Mouse (Mus musculus) kidney, postnatal 10 days (tissue): ENCODE measurements around the gene Dnal1.

Experiments
- DNase-seq: peaks from one replicate; pipeline ENCODE4 v3.0.0; 2021; ENCODE audit warnings: mixed read lengths

The Dnal1 gene

DNA sequence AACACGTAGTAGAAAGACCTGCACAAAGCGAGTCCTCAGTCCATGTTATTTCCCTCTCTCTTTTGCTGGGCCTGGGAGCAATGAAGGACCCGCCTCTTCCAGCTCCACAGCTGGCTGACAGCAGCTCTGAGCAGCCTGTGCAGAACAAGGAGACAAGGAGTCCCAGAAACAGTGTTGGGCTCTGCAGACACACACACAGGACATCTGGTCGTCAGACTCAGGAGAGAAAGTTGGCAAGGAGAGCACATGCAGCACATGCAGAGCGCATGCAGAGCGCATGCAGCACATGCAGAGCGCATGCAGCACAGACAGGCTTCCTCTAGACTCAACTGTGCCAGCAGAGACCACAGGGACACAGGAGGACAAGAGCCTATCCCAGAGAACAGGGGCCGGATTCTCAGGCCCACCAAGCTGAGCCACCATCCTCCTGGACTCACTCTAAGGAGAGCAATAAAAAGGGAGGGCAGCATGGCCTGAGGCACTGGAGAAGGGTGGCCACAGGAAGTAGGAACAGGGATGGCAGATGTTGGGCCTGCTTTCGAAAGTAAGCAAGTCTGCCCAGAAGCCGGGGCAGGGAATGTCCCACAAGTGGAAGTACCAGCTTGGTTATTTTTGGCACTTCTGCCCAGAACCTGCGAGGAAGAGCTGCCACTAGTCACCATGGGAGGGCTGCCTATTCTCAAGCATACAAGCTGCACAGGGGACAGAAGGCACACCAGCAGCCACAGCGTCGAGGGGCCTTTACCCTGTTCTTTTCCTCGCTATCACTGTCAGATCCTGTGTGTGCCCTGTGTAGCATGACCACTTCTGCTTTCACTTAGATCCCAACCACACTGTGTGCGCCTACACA, 73.8 kb downstream of the Dnal1 start:
- DNase-seq, result peak; percentile 46

DNA sequence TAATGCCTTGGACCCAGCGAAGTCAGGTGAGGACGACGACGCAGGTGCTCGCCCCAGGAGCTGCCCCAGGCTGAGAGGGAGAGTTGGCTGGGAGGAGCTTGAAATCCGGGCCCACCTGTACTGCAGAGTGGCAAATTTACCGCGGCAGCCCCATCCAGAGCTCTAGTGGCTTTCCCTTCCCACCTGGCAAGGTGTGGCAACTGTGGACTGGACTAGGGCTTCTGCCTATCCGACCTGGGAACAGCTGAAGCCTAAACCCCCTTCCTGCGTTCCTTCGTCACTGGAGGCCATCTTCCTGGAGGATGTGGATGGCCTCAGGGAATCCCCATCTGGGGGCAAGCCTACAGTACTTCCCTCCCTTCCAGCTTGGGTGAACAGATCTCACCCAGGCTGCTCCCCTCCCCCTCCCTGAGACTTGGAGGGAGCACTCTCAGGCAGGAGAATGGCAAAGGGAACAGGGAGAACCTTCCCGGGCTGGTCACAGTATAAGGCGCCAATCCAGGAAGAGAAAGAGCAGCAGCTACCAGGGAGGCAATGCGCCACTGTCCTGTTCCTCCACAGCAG, 74.8 kb downstream of the Dnal1 start:
- DNase-seq, result peak; percentile 43

DNA sequence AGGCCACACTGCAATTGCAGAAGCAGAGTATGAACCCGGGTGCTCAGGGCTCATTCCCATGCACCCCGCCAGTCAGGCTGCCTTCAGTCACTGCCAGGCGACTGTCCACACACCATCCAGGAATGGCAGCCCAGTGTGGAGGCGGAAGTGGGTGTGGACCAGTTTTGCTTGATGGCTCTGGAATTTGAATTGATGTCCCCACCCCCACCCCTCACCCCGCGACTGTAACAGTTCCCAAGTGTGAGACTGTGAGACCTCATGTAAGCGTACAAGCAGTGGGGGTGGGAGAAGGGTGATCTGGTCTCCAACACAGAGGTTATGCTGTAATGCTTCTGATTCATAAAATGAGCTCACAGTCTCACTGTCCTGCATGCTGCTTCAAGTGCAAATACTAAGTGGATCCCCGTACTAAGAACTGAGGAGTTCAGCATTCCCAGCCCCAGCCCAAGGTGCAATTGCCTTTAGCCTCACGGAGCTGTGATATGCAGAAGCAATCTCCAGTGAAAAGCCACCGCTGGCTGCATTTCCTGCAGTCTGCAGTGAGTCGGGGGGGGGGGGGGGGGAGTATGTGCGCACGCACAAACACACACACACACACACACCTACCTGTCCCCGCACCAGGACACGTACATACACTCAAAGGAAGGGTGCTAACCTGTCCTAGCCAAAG, 76.1 kb downstream of the Dnal1 start:
- DNase-seq, result peak; percentile 57

DNA sequence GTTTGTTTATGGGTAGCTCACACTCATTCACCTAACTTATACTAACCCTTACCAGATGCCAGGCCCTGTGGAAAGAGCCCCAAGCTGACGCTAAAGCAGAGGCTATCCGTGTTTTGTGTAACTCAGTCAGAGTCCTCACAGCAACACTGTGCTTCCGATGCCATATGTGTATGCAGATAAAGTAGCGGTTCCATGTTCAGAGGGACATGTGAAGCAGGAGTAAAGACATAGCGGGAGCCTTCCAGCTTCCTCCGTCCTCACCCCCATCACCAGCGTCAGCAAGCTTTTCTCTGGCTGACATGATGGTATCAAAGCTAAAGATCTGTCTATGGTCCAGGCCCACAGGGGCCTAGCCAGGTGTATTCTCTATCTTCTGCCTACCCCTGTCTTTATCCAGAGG, 77.0 kb downstream of the Dnal1 start:
- DNase-seq, result no peak

DNA sequence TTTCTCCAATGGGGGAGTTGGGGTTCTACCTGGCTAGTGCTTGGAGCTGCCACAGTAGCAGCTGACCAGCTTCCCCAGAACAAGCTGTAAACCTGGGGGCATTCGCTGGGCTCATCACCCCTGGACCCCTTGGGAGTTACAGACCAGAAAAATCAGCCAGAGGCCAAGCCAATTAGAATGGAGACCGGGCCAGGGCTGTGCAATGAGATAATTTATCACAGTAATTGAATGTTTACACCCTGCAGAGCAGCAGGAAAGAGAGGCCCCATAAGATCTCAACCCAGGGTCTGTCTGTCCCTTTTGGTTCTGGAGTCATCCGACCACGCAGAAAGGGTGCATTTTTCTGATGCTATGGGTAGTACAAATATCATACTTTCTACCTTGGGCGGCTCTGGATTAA, 77.6 kb downstream of the Dnal1 start:
- peak; percentile 15 for DNase-seq

DNA sequence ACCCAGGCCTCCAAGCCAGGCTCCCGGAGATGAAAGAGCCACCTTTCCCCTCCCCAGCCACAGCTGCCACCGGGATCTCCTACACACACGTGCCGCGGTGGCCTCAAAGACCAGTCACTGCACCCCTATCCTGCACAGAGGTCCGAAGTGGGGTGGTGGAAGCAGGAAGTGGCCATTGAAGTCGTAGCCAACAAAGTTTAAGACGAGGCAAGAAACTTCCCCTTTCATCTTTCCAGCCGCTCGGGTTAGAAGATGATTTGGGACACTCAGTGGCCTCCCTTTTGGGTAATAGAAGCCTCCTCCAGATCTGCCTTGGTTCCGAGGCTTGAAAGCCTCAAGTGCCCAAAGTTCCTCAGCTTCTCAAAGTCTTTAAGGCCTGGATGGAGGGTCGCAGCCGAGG, 78.1 kb downstream of the Dnal1 start:
- peak; percentile 37 for DNase-seq

DNA sequence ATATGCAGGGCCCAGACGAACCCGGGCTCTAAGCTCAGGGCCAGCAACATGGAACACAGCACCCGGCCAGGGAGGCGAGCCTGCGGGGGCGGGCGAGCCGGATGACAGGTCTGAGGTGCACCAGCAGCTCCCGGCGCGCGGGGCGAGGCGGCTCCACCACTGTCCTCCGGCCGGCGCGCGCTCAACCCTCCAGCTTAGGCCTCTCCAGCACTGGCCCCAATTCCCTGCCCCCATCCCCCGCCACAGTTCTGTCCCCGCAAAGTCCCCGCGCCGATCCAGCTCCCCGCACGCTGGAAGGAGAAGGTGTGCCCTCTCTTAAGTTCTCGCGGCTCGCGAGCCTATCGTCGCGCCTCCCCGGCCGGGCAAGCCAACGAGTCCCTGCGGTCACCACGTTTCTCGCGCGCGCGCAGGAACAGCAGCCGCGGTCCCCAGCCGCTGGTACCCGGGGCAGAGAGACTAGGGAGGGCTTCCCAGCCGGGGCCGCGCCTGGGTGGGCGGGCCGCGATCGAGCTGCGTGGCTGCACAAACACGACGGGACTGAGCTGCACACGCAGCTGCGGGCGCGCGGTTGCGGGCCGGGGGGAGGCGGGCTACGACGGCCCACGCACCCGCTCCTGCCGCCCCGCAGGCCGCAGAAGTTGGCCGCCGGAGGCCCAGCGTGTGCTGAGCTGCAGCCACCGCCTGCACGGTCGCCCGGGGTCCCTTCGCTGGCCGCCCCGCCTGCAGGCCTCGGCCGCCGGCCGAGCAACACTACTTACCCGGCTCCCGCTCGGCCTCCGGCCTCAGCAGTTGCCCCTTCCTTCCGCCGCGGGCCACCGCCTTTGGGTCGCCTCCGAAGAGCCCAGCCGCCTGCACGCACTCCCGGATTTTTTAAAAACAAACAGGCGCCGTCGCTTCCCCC, 78.8 kb downstream of the Dnal1 start:
- DNase-seq, result peak; percentile 82

DNA sequence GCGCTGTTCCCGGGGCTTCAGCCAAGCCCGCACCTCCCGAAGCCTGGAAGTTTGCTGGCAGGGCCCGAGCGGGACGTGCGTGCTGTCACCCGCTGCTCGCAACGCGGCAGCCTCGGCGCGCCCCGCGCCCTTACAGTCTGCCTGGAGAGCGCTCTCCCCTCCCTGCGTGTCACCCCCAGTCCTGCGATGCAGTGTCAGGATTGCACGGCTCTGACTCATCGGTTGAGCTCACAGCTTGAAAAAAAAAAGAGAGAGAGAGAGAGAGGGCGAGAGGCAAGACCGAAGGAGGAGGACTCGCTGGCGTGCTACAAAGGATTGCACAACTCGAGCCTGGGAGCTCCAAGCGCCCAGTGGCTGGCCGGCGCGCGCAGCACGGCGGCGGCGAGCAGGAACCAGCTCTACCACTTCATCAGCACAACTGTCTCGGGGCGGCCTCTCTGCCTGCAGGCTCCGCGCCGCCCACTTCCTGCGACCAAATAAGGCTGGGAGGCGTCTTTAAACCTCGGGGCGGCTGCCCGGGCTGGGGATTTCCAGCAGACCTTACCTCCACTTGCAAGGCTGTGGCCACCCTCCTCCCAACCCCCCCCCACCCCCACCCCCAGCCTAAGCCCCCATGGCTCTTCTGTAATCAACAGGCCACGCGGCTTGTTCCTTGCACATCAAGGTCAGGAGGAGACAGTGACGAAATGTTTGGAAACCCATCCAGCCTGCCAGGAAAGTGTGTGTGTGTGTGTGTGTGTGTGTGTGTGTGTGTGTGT, 79.7 kb downstream of the Dnal1 start:
- peak; percentile 96 for DNase-seq

DNA sequence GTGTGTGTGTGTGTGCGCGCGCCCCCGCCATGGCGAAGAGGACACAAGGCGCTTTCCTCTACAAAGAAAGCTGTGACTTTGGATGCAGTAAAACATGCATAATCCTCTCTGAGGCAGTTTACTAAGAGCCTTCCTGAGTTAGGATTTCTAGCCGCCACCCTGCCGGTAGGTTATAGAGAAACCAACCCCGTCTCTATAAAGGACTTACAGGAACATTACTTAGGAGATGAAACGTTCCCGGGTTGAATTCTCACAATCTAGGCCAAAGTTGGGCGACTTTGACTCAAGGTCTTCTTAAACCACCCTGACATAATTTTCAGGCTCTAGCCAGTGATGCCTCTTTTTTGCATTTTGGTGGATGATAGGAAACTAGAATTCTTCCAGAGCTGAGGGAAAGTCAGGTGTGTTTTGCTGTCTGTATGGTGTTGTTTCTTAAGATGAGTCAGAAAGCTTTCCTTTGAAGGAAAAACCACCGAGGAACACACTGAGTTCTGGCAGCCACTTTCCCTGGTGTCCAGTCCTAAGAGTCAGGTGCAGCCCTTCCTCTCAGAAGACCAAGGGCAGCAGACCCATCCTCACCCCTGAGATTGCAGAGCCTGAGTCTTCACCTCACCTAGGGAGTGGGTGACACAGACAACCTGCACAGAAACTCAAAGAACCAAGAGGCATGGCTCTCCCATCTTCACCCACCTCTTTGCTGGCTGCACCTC, 80.4 kb downstream of the Dnal1 start:
- no peak for DNase-seq

DNA sequence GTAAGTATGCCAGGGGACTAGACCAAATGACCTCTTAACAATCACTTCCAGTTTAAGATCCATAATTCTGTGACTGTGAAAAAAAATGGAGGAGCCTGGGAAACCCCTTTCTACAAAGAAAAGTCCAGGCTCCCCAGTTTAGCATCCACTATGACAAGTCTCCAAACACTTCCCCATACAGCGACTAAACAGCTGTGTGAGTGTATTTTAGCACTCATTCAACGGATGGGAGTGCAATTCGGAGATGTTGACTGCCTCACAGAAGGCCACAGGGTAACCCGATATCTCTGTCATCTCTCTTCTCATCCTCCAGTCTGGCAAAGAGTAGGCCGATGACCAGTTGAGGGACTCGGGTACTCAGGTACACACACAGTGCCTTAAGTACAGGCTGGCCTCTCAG, 81.0 kb downstream of the Dnal1 start:
- no peak for DNase-seq
